Mouse (Mus musculus) heart, adult 2 months (tissue): ENCODE results near the gene Gtf3c2. TPM values are rescaled to one million over a fixed set of nuclear protein-coding genes. Genes with fewer than 3 reads are reported as not detected.

Source experiments
- DNase-seq, 2 experiments: peaks; one replicate each; pipeline ENCODE4 v3.0.0; 2021
- H3K27ac ChIP-seq: fragments of 200-600 bp; 2 replicates; pipeline ENCODE4 v1.8.1; 2022
- H3K27me3 ChIP-seq: fragments of 200-500 bp; 2 replicates; pipeline ENCODE4 v1.6.1; 2012; ENCODE audit warnings: mild to moderate bottlenecking, low read length, inconsistent platforms, mixed read lengths; ENCODE audit not compliant: control insufficient read depth, insufficient read depth
- H3K36me3 ChIP-seq: fragments of 200-500 bp; 2 replicates; pipeline ENCODE4 v1.6.1; 2012; ENCODE audit warnings: low read length, inconsistent platforms; ENCODE audit not compliant: control insufficient read depth, insufficient read depth
- H3K4me1 ChIP-seq: fragments of 200-500 bp; 2 replicates; pipeline ENCODE4 v1.6.1; 2011; ENCODE audit warnings: low read length; ENCODE audit not compliant: control insufficient read depth, insufficient read depth
- H3K4me3 ChIP-seq: fragments of 200-600 bp; 2 replicates; pipeline ENCODE4 v1.8.1; 2022
- H3K79me2 ChIP-seq: fragments of 200-500 bp; replicated peaks from 2 replicates; pipeline ENCODE4 v1.6.1; 2012; ENCODE audit warnings: mild to moderate bottlenecking, inconsistent platforms, low read length, moderate library complexity, mixed read lengths; ENCODE audit not compliant: control insufficient read depth, insufficient read depth
- H3K9ac ChIP-seq: fragments of 200-500 bp; 2 replicates; pipeline ENCODE4 v1.6.1; 2012; ENCODE audit warnings: low read depth, mild to moderate bottlenecking, control low read depth, inconsistent platforms, low read length, mixed read lengths
- CTCF ChIP-seq: fragments of 200-600 bp; IDR thresholded peaks from 2 replicates; pipeline ENCODE4 v1.8.1; 2022; ENCODE audit warnings: antibody characterized with exemption, mild to moderate bottlenecking, moderate library complexity
- EP300 ChIP-seq: fragments of 200-500 bp; IDR thresholded peaks from 2 replicates; pipeline ENCODE4 v1.6.1; 2011; ENCODE audit warnings: low read depth, low read length, control low read depth; ENCODE audit not compliant: insufficient read depth
- POLR2A ChIP-seq: fragments of 200-500 bp; IDR thresholded peaks from 2 replicates; pipeline ENCODE4 v1.6.1; 2011; ENCODE audit warnings: mild to moderate bottlenecking, low read depth, low read length, control low read depth; ENCODE audit not compliant: insufficient read depth
- WGBS: fragments of 180-500 bp; shearing (Covaris S2); methylation state at CpG from one replicate; pipeline ENCODE4 v1.1.7; 2018; 5-methylcytosine and 5-hydroxymethylcytosine counted together
- intact Hi-C: fragments of 180-260 bp; cut with DNase I; formaldehyde crosslinking; loops from one replicate; pipeline ENCODE4 v1.15.1; 2025
- polyA plus RNA-seq: library from polyadenylated mRNA; depleted of rRNA; stranded (reverse); fragments of >200 nt; gene quantifications from 2 replicates; pipeline ENCODE4 v1.2.3, GENCODE M21; 2012
- total RNA-seq, 2 experiments: library from RNA; stranded (reverse); gene quantifications; 2 replicates each; pipeline ENCODE4 v1.2.3; 2021

Gtf3c2 gene
- total and polyA plus RNA-seq, 3 experiments: 27.4 to 34.8 (median 32.3) TPM

- no peak overlapping the region for H3K9ac ChIP-seq
- H3K4me3 ChIP-seq: no peak overlapping the region
- no peak for DNase-seq
- 91% methylated on average over 9 of the region's 9 CpGs for WGBS
- intact Hi-C loops: no loop called here
- H3K4me1 ChIP-seq: peaks cover 2% of the 10 kb centered on the region
- H3K27ac ChIP-seq: no peak overlapping the region
- no peaks in the 10 kb centered on the region for H3K27me3 ChIP-seq
- H3K36me3 ChIP-seq: peaks cover 6% of the 10 kb centered on the region
- TF ChIP-seq EP300: no peak
- TF ChIP-seq CTCF: no peak
- TF ChIP-seq POLR2A: no peak
- no peaks in the 10 kb centered on the region for H3K79me2 ChIP-seq
Observed at GRCm38 (mm10) chr5:31190201-31190600, 10.3 kb upstream of the Gtf3c2 start.

DNA sequence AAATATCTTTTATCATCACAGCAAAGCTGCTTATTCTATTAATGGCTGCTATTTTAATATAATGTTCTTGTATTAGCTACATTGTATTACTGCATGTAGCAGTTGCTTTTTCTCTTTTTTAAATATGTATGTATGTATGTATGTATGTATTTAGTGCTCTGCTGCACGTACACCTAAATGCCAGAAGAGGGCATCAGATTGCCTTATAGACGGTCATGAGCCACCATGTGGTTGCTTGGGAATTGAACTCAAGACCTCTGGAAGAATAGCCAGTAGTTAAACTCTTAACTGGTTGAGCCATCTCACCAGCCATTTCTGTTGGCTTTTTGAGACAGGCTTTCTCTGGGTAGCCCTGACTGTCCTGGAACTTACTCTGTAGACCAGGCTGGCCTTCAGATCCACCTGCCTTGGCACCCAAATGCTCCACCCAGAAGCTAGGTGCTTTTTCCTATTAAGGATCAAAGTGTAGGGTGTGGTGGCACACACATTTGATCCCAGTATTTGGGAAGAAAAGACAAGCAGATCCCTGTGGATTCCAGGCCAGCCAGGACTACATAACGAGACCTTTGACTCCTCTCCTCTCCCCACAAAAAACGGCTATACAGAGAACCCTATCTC lies 8.4 kb upstream of the Gtf3c2 start:
- H3K27ac ChIP-seq: no peak overlapping the region
- WGBS: 75% methylated on average over 4 of the region's 4 CpGs
- H3K79me2 ChIP-seq: no peaks in the 10 kb centered on the region
- no peaks in the 10 kb centered on the region for H3K27me3 ChIP-seq
- no peak overlapping the region for H3K4me3 ChIP-seq
- H3K4me1 ChIP-seq: peaks cover 2% of the 10 kb centered on the region
- H3K9ac ChIP-seq: no peak overlapping the region
- TF ChIP-seq CTCF: peak; percentile 60
- TF ChIP-seq EP300: no peak
- no peaks in the 10 kb centered on the region; the same call in 1 of the 2 replicates for H3K36me3 ChIP-seq
- intact Hi-C loops: loop anchor here (2.0 kb wide), 1 partner anchor 140 kb away; no protein-coding TSS in a partner anchor
- no peak for DNase-seq

GRCm38 (mm10) chr5:31183678-31184077 lies 3.7 kb upstream of the Gtf3c2 start:
- intact Hi-C loops: no loop called here
- DNase-seq: no peak

DNA sequence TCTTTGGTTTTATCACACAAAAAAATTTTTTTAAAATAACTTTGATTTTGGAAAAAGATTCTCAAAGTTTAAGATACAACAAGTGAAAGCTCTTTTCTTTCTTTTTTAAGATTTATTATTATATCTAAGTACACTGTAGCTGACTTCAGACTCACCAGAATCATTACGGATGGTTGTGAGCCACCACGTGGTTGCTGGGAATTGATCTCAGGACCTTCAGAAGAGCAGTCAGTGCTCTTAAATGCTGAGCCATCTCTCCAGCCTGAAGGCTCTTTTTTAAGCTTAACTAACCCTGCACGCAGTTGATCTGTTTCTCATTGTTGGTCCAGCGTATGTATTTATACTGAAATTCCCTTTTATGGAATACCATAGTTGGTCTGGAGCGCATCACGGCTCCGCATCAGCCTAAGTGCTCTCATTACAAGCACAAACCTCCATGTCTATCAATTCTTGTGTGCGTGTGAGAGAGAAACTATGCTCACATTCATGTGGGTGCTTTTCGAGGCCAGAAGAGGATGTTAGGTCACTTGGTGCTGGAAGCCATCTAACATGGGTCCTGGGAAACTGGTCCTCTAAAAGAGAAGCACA lies 1.3 kb upstream of the Gtf3c2 start:
- WGBS: 91% methylated on average over 9 of the region's 9 CpGs
- Histone ChIP-seq H3K36me3 (no peaks in the 10 kb centered on the region; the same call in 1 of the 2 replicates), H3K27ac (no peak overlapping the region), H3K27me3 (no peaks in the 10 kb centered on the region), H3K4me3 (no peak overlapping the region), H3K4me1 (no peaks in the 10 kb centered on the region), H3K9ac (no peak overlapping the region), H3K79me2 (0 out of 2 replicates have a peak, but pooled peaks cover 2% of the 10 kb centered on the region)
- intact Hi-C loops: loop anchor here (2.0 kb wide), 1 partner anchor 22 kb away; the partner anchor contains the start of gene Zfp513
- TF ChIP-seq CTCF (no peak), POLR2A (no peak), EP300 (no peak)
- DNase-seq: no peak

More at GRCm38 (mm10) chr5:31183678-31184077, 3.7 kb upstream of the Gtf3c2 start:
- Histone ChIP-seq H3K4me1 (no peaks in the 10 kb centered on the region), H3K79me2 (no peaks in the 10 kb centered on the region), H3K4me3 (no peak overlapping the region), H3K36me3 (no peaks in the 10 kb centered on the region), H3K27ac (no peak overlapping the region), H3K27me3 (no peaks in the 10 kb centered on the region), H3K9ac (no peak overlapping the region)
- WGBS: 40% methylated on average over 4 of the region's 4 CpGs
- TF ChIP-seq POLR2A (no peak), EP300 (no peak), CTCF (no peak)

DNA sequence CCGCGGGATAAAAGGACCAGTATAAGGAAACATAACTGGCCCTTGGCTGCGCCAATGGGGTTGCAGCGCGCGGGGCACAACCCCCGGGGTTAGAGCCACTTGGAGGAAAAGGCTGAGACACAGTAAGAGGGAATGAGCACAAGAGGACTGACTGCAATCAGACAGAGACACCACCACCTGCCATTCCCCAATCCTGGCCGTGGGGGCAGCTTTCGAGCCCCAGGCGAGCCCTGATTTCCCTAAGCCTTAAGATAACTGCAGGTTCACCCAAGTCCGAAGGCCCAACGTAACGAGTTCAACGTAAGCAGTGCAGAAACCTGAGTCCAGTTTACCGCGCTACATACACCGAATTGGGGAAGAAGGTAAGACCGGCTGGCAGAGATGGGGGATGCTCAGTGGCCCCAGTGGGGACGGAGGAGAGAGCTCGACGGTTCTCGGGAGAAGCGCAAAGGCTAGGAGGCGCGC lies 611 bp downstream of the Gtf3c2 start:
- Histone ChIP-seq H3K9ac (peak overlapping the region; percentile 73), H3K4me1 (no peaks in the 10 kb centered on the region), H3K79me2 (peaks cover 4% of the 10 kb centered on the region; the same call in 1 of the 2 replicates), H3K36me3 (no peaks in the 10 kb centered on the region; the same call in 1 of the 2 replicates), H3K4me3 (peak overlapping the region; percentile 79), H3K27ac (peak overlapping the region; percentile 94), H3K27me3 (no peaks in the 10 kb centered on the region)
- TF ChIP-seq EP300: no peak
- no peak for TF ChIP-seq CTCF
- no peak for TF ChIP-seq POLR2A
- WGBS: under 1% methylated on average over 25 of the region's 25 CpGs
- DNase-seq: no peak
- intact Hi-C loops: loop anchor here (2.0 to 5.0 kb wide), 2 partner anchors 25 to 127 kb away; partner anchors contain the start of genes Cad and Mpv17

DNA sequence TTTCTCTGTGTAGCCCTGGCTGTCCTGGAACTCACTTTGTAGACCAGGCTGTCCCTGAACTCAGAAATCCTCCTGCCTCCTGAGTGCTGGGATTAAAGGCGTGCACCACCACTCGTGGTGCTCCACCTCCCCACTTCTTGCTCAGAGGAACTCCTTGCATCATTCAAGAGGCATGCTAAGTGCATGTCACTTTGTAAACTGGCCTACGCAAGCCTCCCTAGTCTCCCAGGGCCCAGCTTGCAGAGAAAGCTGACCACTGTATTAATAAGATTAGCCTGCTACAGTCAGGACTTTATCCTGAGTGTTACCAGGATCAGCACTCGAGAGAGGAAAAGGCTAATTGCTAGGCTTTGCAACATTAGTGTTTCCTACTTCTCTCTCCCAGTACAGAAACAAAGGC lies 11.3 kb downstream of the Gtf3c2 start:
- no peak for DNase-seq
- H3K36me3 ChIP-seq: peaks cover 7% of the 10 kb centered on the region
- H3K4me3 ChIP-seq: no peak overlapping the region
- H3K9ac ChIP-seq: no peak overlapping the region
- no peak overlapping the region for H3K27ac ChIP-seq
- H3K4me1 ChIP-seq: no peaks in the 10 kb centered on the region
- no peak for TF ChIP-seq CTCF
- TF ChIP-seq POLR2A: no peak
- no peak for TF ChIP-seq EP300
- H3K27me3 ChIP-seq: no peaks in the 10 kb centered on the region
- intact Hi-C loops: no loop called here
- no peaks in the 10 kb centered on the region for H3K79me2 ChIP-seq
- 80% methylated on average over 4 of the region's 4 CpGs for WGBS
